Mouse (Mus musculus) gastrocnemius, postnatal 10 days (tissue): ENCODE data around the gene Hc. TPM values are rescaled to one million over a fixed set of nuclear protein-coding genes. Genes with fewer than 3 reads are reported as not detected.

ENCODE experiments used
- DNase-seq: peaks from one replicate; pipeline ENCODE4 v3.0.0; 2021; ENCODE audit warnings: mixed read lengths
- total RNA-seq, 2 experiments: library from RNA; stranded (reverse); gene quantifications; 2 replicates each; pipeline ENCODE4 v1.2.3; 2021

The Hc gene
- total RNA-seq, 2 experiments from 2014 or later: 0.18 TPM; not detected in 1

- no peak for DNase-seq
Measured at GRCm38 (mm10) chr2:34953547-34954116, 107.6 kb downstream of the Hc start.

DNA sequence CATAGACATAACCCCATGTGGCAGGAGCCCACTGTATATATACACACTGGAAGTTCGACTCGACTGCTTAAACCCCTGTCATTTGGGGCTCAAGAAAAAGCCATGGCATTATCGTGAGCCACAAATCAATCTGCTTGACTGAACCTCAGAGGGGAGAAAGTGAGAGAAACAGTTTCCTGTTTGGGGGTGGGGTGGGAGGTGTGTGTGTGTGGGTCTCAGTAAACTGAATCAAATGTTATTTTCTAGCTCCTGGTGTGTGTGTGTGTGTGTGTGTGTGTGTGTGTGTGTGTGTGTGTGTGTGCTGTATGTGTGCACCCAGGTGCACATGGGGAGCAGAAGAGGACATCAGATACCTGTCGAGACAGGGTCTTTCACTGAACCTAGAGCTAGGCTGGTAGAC is 108.2 kb downstream of the Hc start:
- no peak for DNase-seq

DNA sequence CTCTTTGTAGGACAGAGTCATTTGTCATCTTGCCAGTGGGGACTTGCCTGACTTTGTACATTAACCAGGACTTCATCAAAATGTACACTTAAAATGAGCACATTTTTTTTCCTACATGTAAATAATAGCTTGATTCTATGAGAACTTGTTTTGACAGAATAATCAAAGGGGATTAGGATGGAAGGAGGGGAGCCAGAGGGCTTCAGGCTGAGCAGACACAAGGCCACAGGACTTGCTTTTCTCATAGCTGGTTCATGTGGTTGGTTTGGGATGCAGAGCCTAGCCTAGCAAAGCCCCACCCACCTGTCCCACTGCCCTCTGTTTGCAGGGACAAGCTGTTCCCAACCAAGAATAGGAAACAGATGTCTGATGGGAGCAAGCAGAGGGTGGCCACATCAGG is 109.8 kb downstream of the Hc start:
- DNase-seq: no peak

DNA sequence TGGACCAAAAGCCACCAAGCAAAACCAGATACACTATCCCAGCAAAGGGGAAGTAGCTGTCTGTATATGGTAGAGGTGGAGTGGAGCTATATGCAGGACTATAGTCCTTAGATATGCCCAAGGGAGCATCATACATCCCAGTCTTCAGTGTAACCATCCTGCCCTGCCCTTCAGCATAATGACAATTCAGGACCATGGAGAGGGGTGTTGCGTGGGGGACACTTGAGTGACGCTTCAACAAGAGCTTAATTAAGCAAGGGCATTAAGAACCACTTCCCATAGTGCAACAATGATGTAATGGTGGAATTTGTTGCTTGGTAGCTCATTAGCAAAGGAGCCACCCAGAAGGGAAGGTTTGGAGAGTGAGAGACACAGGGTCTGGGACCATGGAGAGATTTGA is 112.6 kb downstream of the Hc start:
- DNase-seq: no peak

GRCm38 (mm10) chr2:34946046-34946445 is 115.2 kb downstream of the Hc start:
- no peak for DNase-seq

GRCm38 (mm10) chr2:34945580-34945979 is 115.7 kb downstream of the Hc start:
- no peak for DNase-seq

GRCm38 (mm10) chr2:34944761-34945160 is 116.5 kb downstream of the Hc start:
- DNase-seq: peak; percentile 44

DNA sequence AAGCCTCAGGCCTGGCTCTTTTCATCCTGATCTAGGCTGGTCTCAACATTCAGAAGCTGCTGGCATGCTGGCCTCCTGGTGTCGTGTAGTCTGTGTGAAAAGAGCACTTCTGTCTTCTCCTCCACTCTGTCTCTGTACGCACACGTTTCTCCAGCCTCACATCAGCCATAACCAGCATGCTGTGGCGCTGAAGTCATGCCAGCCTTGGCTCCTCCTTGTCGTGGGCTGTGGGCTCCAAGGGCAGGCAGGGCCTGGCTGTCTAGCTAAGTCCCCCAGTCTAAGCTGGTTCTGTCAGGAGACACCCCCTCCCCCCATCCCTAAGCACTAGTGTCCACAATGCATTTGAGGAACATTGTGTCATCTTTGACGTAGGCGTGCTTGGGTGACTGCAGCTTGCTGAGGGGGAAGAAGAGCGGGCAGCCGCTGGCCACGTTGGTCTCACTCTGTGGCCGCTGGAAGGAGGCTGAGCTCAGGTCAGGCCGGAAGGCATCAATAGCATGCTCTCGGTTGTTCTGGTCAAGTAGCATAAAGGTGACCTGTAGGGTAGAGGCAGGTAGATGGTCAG is 117.6 kb downstream of the Hc start:
- no peak for DNase-seq

DNA sequence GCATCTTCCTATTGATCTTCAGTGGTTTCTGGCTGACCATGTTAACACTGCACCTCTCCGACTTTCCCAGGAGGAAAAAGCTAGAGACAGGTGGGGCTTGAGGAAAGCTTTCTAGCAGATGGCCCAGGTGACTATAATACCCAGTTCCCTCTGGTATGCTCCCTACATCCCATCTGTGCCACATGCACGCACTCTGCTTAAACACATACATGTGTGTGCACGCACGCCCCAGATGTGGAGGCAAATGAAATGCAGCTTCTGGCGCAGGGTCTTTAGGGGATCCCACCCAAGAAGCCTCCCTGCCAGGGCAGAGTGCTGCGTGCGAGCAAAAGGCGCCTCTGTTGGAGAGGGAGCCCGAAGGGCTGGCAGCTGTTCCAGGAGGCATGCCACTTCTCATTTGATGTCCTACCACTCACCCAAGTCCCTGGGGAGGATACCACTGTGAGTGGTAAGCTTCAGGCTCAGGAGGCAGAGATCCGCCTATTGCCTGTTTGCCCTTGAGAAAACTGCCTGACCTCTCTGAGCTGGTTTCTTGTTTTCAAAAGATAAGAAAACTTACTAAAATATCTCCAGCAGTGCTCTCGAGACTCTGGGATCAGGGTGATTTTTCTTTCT is 120.1 kb downstream of the Hc start:
- no peak for DNase-seq

- DNase-seq: no peak
Measured at GRCm38 (mm10) chr2:34940246-34940645, 121.0 kb downstream of the Hc start.

GRCm38 (mm10) chr2:34938269-34939208 is 122.7 kb downstream of the Hc start:
- DNase-seq: peak; percentile 32

DNA sequence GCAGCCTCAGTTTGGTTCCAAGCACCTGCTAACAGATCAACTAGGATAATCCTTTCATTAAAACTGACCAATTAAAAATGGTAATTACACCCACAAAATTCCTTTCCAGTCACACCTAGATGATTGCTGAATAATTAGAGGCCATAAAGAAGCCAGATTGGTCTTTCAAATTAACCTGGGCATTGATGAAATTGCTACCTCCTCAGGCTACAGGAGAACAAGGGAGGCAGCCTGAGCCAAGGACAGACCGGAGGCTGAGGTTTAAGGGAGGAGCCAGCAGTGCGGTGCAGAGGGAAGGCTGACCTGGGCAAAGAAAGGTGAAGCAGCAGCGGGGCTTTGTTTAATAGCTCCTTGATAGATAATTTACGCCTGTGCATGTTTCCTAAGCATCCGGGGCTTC is 123.8 kb downstream of the Hc start:
- DNase-seq: no peak

Other genes with a start within 250 kb of the Hc start
- 10 to 100 TPM; 46.6 to 48.1 TPM for gene Fbxw2, start 235.1 kb downstream of the Hc start, total RNA-seq
- gene Gm34653, start 228.4 kb downstream of the Hc start, total RNA-seq: not detected
- gene Cutal, start 187.0 kb downstream of the Hc start, total RNA-seq: under 1 TPM in 1 of 2 experiments, not detected in 1; 0.45 TPM
- 10 to 100 TPM; 15.4 to 22.4 TPM for gene Psmd5, start 186.5 kb downstream of the Hc start, total RNA-seq
- 1 to 10 TPM; 3.9 to 4.7 TPM for gene Phf19, start 147.4 kb downstream of the Hc start, total RNA-seq
- gene Traf1, start 99.7 kb downstream of the Hc start, total RNA-seq: 1 to 10 TPM in 1 of 2 experiments, under 1 TPM in 1; 0.85 to 2.6 TPM
- under 1 TPM in 1 of 2 experiments, not detected in 1; 0.38 TPM for gene AI182371, start 40.1 kb upstream of the Hc start, total RNA-seq
- 1 to 10 TPM; 7.7 to 9.8 TPM for gene Cntrl, start 48.1 kb upstream of the Hc start, total RNA-seq
- 100 to 1,000 TPM in 1 of 2 experiments, 10 to 100 TPM in 1; 86.9 to 104 TPM for gene Rab14, start 139.7 kb upstream of the Hc start, total RNA-seq
- 100 to 1,000 TPM; 209 to 218 TPM for gene Gsn, start 194.9 kb upstream of the Hc start, total RNA-seq